Mouse (Mus musculus) small intestine, adult 2 months (tissue): ENCODE data around the gene Galnt16.

Source experiments
- CTCF ChIP-seq: fragments of 200-500 bp; IDR thresholded peaks from 2 replicates; pipeline ENCODE4 v1.5.1; 2012; ENCODE audit warnings: low read depth, mild to moderate bottlenecking, control low read depth, inconsistent platforms, low read length, moderate library complexity, mixed read lengths; ENCODE audit not compliant: insufficient replicate concordance, insufficient read length; ENCODE audit errors: extremely low read depth
- POLR2A ChIP-seq: fragments of 200-500 bp; IDR thresholded peaks from 2 replicates; pipeline ENCODE4 v1.6.1; 2012; ENCODE audit warnings: low read depth, mild to moderate bottlenecking, control low read depth, inconsistent platforms, low read length, moderate library complexity

GRCm38 (mm10) chr12:80602432-80602831, 84.4 kb downstream of the Galnt16 start:
- TF ChIP-seq CTCF (no peak), POLR2A (no peak)
